Mouse (Mus musculus): ENCODE measurements around the gene Htr1f.

Htr1f gene

DNA sequence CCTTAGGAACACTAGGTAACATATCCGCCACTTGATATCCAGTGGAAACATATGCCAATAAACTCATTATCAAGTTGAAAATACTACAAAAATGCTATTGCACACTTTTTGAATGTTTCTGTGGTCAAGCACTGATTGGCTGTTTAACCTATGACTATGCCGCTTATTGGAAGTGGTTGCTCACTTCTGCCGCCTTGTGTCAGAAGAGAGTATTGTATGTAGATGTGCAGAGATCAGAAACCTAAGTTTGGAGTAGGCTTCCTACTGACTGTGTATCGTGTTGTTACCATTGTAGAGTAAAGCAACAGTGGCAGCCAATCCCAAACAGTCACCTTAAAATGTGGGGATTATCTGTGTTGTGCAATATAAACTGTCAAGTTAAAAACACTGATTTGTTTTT is 144.0 kb downstream of the Htr1f start:
- peak; percentile 34 for DNase-seq

GRCm38 (mm10) chr16:64941646-64942195 is 163.9 kb downstream of the Htr1f start:
- peak; percentile 11 for DNase-seq

DNA sequence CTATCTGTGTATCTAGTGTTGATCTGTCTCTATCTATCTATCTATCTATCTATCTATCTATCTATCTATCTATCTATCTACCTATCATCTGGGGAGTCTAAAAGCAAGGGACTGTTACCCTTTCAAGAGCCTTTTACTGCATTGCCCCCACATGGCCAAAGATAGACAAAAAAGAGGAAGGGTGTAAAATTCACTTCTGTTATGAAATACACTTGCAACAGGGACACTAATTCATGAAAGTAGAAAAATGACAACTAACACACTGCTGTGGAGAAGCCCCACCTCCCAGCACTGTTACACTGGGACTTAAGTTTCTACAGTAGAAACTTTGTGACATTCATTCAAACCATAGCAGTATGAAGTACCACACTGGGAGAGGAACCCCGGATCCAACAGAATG is 170.9 kb downstream of the Htr1f start:
- no peak for DNase-seq

DNA sequence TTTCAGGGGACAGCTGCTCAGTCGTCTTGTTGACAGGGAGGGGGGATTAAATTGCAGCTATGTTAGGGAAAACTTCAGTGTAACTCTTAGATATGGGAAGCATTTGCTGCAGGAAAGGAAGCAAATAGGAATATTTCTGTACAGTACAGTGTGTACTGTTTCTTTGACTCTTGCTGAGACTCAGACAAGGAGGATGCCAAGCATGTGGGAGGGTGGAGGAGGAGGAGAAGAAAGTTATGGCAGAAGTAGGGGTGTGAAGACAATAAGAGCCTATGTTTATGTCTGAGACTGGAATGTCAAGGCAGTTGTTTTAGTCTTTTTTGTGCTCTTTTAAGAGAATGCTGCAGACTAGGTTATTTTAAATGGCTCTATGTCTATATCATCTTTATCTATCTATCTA is 171.6 kb downstream of the Htr1f start:
- no peak for DNase-seq

DNA sequence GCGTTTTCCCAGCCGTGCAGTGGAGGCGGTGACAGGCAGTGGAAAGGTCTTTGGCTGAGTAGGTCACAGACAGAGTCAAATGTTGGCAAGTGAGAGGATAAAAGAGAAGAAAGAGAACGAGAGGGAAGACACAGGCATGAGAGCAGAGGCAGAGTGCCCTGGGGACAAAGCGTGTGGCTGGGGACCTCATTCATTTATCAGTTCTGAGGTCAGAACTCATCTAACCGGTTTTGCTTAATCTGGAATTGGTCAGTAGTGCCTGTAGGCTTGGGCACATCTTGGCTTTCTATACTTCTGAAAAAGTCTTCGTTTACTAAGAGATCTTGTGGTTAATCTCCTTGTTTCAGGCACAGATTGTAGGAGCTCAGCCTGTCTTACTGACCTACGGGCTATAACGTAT is 182.2 kb downstream of the Htr1f start:
- no peak for DNase-seq

GRCm38 (mm10) chr16:64908747-64909146 is 196.9 kb downstream of the Htr1f start:
- DNase-seq: no peak

GRCm38 (mm10) chr16:64907112-64907511 is 198.5 kb downstream of the Htr1f start:
- peak; percentile 16 for DNase-seq

DNA sequence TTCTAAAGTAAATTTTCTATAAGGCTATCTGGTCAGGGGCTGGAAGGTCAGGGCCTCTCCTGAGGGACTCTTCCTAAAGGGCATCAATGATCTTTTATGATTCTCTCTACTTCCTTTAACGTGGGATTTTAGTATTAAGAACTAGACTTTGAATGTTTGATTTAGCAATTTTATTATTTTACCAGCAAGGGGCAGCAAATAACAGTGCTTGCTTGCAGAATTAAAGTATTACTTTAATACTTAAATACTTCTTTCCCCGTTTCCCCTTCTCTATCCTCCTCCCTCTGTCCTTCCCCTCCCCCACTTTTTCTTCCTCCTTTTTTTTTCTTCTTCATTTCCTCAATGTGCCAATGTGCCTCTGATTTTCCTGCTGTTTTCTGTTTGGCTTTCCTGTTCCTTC is 202.3 kb downstream of the Htr1f start:
- no peak for DNase-seq

DNA sequence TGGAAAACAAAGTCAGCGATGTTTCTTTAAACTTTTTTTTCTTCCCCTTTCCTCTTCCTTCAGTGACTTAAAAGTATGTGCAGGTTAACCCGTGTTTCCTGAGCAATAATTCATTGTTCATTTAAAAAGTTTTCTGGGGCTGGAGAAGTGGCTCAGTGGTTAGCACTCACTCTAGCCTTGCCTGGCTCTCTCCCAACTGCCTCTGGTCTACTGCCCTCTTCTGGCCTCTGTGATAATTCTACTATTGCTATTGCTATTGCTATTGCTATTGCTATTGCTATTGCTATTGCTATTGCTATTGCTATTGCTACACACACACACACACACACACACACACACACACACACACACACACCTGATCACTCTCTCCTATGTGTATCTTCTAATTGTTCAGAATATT is 206.6 kb downstream of the Htr1f start:
- peak; percentile 63 for DNase-seq

- no peak for DNase-seq
These were observed 216.2 kb downstream of the Htr1f start for GRCm38 (mm10) chr16:64889496-64889895.

DNA sequence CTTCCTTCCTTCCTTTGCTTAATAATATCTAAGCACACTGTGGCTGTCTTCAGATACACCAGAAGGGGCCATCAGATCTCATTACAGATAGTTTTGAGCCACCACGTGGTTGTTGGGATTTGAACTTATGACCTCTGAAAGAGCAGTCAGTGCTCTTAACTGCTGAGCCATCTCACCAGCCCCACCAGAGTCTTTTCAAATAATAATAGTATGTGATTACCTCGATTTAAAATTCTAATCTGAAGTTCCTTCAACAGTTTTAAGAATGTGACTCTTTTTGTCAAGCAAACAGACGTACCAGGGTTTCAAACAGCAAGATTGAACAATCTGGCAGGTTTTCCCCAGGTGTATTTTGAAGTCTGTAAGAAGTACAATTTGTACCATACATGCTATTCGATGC is 220.1 kb downstream of the Htr1f start:
- DNase-seq: no peak

- DNase-seq: no peak
These were observed 220.5 kb downstream of the Htr1f start for GRCm38 (mm10) chr16:64885142-64885541.

DNA sequence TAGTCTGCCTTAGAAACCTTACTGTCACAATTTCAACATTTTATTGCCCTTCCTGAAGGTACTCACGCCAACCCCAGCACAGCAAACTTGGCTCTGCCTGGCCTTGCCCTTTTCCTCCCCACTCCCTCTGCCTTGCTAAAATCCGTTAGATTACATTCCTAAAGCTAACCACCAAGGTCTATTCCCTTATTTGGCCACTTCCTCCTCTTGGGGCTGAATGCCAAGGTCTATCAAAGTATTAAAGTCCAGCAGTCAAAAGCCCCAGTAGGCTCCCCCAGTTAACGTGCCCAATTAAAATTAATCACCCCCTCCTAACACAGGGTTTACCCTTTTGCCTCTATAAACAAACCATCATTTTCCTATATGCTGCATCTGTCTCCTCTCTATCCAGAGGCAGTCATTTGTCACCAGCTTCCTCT is 221.2 kb downstream of the Htr1f start:
- DNase-seq: no peak

GRCm38 (mm10) chr16:64883896-64884295 is 221.8 kb downstream of the Htr1f start:
- DNase-seq: no peak

- no peak for DNase-seq
These were observed 224.2 kb downstream of the Htr1f start for GRCm38 (mm10) chr16:64881442-64881841.

- no peak for DNase-seq
These were observed 224.7 kb downstream of the Htr1f start for GRCm38 (mm10) chr16:64880986-64881385.

DNA sequence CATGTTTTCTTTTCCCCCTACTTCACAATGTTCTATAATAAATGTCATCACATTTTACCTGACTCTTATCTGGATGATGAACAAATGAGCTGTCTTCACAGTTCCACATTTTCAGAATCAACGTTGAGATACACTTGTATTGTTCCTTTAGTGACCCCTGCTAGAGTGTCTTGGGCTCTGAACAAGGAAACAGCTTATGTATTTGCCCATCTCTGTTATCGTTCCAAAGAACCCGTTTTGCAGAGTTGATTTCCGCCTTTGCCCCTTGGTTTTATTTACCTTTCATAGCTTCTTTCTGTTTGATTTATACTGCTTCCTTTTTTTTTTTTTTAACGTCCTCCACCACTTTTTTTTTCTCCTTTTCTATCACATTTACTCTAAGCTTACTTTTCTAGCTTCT is 225.9 kb downstream of the Htr1f start:
- no peak for DNase-seq

GRCm38 (mm10) chr16:64878611-64879132 is 227.0 kb downstream of the Htr1f start:
- peak; percentile 42 for DNase-seq

GRCm38 (mm10) chr16:64877314-64877713 is 228.3 kb downstream of the Htr1f start:
- DNase-seq: peak; percentile 54

DNA sequence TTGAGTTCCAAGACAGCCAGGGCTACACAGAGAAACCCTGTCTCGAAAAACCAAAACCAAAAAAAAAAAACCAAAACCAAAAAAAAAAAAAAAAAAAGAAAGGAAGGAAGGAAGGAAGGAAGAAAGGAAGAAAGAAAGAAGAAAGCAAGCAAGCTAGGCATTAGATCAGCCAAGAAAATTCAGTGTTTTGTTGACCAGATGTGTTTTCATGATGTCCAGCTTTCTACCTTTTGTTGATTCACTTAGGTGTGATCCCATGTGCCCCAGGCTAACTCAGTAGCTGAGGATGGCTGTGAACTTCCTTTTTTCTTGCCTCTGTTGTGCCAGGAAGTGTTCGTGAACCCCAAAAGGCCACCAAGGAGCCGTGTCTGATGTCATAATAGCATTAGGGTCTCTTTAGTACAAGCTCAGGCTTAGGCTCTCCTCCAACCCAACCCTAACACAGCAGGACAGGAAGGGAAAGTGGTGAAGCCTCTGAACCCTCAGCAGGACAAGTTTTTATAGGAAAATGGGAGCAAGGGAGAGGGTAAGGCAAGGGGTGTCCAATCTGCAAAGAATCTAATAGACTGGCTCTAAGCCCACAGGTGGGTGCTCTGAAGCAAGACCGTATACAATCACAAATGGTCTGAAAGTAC is 228.9 kb downstream of the Htr1f start:
- DNase-seq: no peak

DNA sequence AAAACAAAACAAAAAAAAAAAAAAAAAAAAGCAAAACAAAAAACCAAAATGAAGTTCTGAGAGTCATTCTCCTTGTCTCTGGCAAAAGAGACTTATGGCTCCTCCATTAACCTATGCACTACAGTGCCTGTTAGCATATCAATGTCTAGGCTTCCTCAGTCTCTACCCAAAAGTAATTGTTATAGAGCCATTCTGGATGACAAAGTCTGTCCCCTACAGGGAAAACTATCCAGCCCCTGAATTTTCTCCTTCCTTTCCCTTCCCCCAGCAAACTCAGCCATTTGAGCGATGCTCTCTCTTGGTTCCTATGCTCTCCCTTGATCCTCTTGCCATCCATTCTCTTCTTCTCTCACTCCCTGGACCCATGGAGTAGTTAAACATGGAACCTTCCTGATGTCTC is 229.8 kb downstream of the Htr1f start:
- DNase-seq: no peak

GRCm38 (mm10) chr16:64875384-64875783 is 230.3 kb downstream of the Htr1f start:
- DNase-seq: no peak

Data from lung, postnatal 36 days (tissue).